Mouse (Mus musculus) embryo, embryonic 11 days (tissue): ENCODE data around the gene Lmnb2.

Experiments
- DNase-seq: peaks from one replicate; pipeline ENCODE4 v3.0.0-alpha.2; 2015

Gene Lmnb2

GRCm38 (mm10) chr10:80897861-80898510 lies 20.1 kb downstream of the Lmnb2 start:
- peak; percentile 33 for DNase-seq

- DNase-seq, result no peak
Measured at GRCm38 (mm10) chr10:80896581-80897485, 21.2 kb downstream of the Lmnb2 start.

- no peak for DNase-seq
Measured at GRCm38 (mm10) chr10:80895697-80896096, 22.3 kb downstream of the Lmnb2 start.

GRCm38 (mm10) chr10:80895100-80895499 lies 22.9 kb downstream of the Lmnb2 start:
- DNase-seq, result no peak

- no peak for DNase-seq
Measured at GRCm38 (mm10) chr10:80887181-80887580, 30.9 kb downstream of the Lmnb2 start.

- DNase-seq, result peak; percentile 53
Measured at GRCm38 (mm10) chr10:80881301-80881700, 36.7 kb downstream of the Lmnb2 start.

- no peak for DNase-seq
Measured at GRCm38 (mm10) chr10:80880901-80881300, 37.1 kb downstream of the Lmnb2 start.

GRCm38 (mm10) chr10:80880131-80880641 lies 37.9 kb downstream of the Lmnb2 start:
- peak; percentile 74 for DNase-seq

- DNase-seq, result no peak
Measured at GRCm38 (mm10) chr10:80876594-80876993, 41.5 kb downstream of the Lmnb2 start.

GRCm38 (mm10) chr10:80876028-80876427 lies 42.0 kb downstream of the Lmnb2 start:
- DNase-seq, result peak; percentile 55

GRCm38 (mm10) chr10:80874035-80874434 lies 44.0 kb downstream of the Lmnb2 start:
- no peak for DNase-seq

- no peak for DNase-seq
Measured at GRCm38 (mm10) chr10:80871581-80871980, 46.5 kb downstream of the Lmnb2 start, which contains the start of gene Tmprss9. Tmprss9 (plus strand) TSS chr10:80871848.

GRCm38 (mm10) chr10:80870993-80871392 lies 47.1 kb downstream of the Lmnb2 start:
- DNase-seq, result no peak

GRCm38 (mm10) chr10:80864446-80864845 lies 53.6 kb downstream of the Lmnb2 start:
- DNase-seq, result no peak

GRCm38 (mm10) chr10:80862305-80862704 lies 55.7 kb downstream of the Lmnb2 start:
- no peak for DNase-seq

- DNase-seq, result no peak
Measured at GRCm38 (mm10) chr10:80858350-80858935, 59.6 kb downstream of the Lmnb2 start.

GRCm38 (mm10) chr10:80857848-80858247 lies 60.2 kb downstream of the Lmnb2 start:
- no peak for DNase-seq

GRCm38 (mm10) chr10:80857386-80857785 lies 60.7 kb downstream of the Lmnb2 start:
- no peak for DNase-seq

GRCm38 (mm10) chr10:80856908-80857307 lies 61.1 kb downstream of the Lmnb2 start:
- no peak for DNase-seq

- no peak for DNase-seq
Measured at GRCm38 (mm10) chr10:80856267-80856666, 61.8 kb downstream of the Lmnb2 start.

- DNase-seq, result no peak
Measured at GRCm38 (mm10) chr10:80855749-80856073, 62.3 kb downstream of the Lmnb2 start.

GRCm38 (mm10) chr10:80854913-80855748 lies 62.9 kb downstream of the Lmnb2 start, which contains the start of the genes Lsm7 and Sppl2b:
Lsm7 (minus strand) TSS chr10:80855209.
Sppl2b (plus strand) TSS chr10:80855275.
- peak; percentile 97 for DNase-seq
